Mouse (Mus musculus) frontal cortex, postnatal 14 days (tissue): ENCODE results near the gene Vmn1r67.

Experiments
- DNase-seq, 2 experiments: peaks; one replicate each; pipeline ENCODE4 v3.0.0; 2022; ENCODE audit warnings: low spot score in 2 of 2

Vmn1r67 gene

DNA sequence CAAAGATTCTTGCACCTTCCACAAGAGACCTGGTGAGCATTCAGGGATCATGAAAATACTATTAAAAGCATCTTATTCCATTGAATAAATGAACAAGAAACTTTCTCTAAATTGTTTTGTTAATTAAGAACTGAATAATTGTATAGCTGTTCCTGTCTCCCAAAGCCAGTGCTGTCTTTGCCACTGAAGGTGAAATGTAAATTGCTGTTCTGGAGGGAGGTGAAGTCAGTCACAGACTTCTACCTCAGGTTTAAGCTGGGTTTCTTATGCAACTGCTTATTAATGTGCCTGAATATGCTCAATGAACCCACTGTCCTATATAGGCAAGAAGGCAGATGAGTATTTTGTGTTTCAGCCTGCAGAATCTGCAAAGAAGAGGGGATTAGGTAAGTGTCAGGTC, at the start of gene Vmn1r67:
Vmn1r67 (plus strand) TSS at position 301 of the 400 bp plus-strand sequence.
- DNase-seq, result no peak

DNA sequence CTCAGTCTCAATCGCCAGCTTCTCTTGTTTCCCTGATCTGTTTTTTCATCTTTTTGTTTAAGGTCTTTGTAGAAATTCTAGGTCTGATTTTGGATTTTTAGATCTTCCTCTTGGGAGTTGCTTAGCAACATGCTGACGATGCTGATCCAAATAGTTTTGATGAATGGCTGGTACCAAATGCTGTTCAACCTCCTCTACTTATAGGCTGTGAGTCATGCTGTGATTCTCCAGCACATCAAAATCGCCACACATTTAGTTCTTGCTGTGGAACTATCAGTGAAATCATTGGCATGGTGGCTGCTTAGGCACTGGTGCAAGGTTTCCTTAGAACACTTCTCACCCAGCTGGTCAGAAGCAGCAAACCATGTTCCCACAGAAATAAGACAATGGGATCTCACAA, 15.0 kb downstream of the Vmn1r67 start:
- no peak for DNase-seq

DNA sequence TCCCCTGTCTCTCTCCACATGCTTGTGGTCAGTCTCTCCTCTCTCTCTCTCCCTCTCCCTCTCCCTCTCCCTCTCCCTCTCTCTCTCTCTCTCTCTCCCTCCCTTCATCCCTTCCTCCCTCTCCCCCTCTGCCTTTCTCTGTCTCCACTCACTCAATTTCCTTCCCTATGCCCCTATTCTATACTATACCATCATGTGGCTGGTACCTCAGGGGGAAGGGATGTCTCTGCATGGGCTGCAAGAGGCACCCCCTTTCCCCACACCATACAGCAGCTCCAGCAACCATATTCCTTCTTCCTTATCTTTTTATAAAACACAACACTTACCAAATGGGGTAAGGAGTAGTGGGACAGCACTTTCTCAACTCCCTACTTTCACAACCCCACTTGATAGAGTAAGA, 36.7 kb downstream of the Vmn1r67 start:
- no peak for DNase-seq

DNA sequence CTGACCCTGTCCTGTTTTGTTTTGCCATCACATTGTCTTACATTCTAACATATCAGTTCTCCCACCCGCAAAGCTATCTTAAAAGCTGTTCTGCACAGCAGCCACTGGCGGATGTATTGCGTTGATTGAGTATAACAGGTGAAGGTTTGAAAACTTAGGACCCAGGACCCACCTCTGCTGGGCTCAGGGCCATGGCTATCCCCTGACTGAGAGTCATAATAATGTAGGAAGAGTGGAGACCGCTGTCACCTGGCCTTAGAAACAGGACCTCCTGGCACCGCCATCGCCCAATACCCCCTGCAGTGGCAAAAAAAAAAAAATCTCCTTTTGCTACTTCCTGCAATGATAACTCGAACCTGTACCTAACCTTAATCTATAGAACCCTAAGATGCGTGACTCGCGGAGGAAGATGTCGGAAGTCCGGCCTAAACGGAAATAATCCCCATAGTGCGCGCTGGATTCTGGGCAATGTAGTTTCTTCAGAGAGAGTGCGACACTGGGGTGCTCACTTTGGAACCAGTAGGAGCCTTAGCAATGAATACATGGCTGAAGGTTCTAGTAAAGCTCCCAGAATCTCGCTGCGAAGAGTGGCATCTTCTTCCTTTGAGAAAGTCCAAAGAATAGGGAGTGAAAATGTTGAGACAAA, 37.6 kb downstream of the Vmn1r67 start:
- peak; percentile 26 to 31 for DNase-seq

DNA sequence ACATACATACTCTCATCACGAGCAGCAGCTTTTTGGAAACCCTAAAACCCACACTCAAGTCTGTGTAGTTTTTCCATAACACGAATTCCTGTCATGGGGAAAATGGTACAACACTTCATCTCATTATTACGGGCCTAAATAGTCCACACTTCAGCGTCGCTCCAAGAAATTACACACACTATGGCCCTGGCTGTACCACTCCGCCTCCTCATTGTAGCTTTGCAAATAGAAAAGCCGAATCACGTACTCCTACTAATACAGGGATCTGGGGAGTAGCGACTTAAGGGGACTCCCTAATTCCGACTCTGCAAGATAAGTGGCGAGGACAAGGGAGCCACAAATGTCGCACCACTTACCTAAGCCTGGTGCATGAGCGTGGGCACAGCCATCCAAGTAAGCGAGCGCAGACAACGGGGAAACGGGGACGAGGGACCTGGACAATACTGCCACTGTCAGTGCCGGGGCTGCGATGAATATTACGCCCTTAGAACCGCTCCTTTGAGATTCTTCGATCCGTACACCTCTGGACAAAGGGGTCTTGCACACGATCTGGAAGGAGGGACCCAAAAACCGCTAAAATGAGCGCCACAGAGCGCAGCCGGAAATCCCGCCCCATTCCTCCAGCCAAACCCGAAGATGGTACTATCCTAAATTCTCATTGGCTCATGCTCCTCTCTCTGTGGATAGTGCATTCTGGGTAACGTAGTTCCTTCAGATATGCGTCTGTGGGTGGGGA, 51.8 kb downstream of the Vmn1r67 start, which contains the start of gene Zik1:
Zik1 (minus strand) TSS at position 609 of the 736 bp plus-strand sequence.
- DNase-seq, result peak; percentile 71 to 78

DNA sequence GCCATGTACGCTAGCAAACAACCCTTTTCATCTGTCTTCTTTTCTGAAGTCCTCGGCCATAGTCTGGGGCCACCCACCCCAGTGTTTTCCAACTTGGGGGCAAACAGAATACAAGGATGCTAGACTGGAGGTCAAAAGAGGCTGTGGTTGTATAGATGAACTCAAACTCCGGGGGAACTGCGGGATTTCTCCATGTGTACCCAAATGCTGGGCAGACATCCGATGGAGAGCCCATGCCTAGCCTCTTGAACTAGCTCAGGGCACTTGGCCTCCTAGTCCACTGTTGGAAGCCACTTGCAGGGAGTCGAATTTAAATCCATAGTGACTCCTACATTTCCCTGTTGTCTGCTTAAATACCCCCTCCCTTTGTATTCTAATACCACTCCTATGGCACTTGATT, 52.4 kb downstream of the Vmn1r67 start:
- no peak for DNase-seq
